Comparison of ENCODE assay signal across 8 mouse cellular contexts in genomic region chrX:159321342-159321741, GRCm38 (mm10). TPM values are rescaled to one million over a fixed set of nuclear protein-coding genes. Genes with fewer than 3 reads are reported as not detected.
A peak's percentile ranks its signal among the peaks of the same experiment; 100 is the strongest.
DNase-seq lines count a peak whose midpoint lies in the region; TF ChIP-seq lines count a peak whose summit lies in the region.
"Had no signal": no experiment of that assay in that cellular context is flagged by ENCODE, and none has a peak within 500 bp of the region (broad histone marks: within the 10 kb centered on the region; RNA-seq: fewer than 3 reads in every experiment).

No protein-coding gene starts in this region.

- H3K4me1 ChIP-seq in CH12.LX (ENCODE audit: control insufficient read depth in 1 of 2, insufficient read depth in 2 of 2): no peaks in the 10 kb centered on the region
- no peaks in the 10 kb centered on the region for H3K4me1 ChIP-seq in lung, adult 2 months (ENCODE audit: control insufficient read depth, insufficient read depth, low read length)
- H3K4me1 ChIP-seq: limb, embryonic 13.5 days had no signal

- H3K4me3 ChIP-seq in CH12.LX (replicated peaks in 1 of 3; ENCODE audit: low read depth in 2 of 3, low read length in 2 of 3, poor library complexity in 1 of 3): no peak overlapping the region
- H3K4me3 ChIP-seq in lung, adult 2 months (replicated peaks; ENCODE audit: extremely low read depth, low read depth, low read length): no peak overlapping the region
- H3K4me3 ChIP-seq: limb, embryonic 13.5 days had no signal

- TF ChIP-seq CTCF in CH12.LX (conservative IDR thresholded peaks at IDR 0.05 in 1 of 2, IDR thresholded peaks at IDR 0.05 in 1 of 2; ENCODE audit: low read depth in 2 of 2, low read length in 2 of 2): peak; percentile 62 to 65
- TF ChIP-seq CTCF in lung, adult 2 months (IDR thresholded peaks at IDR 0.05; ENCODE audit: insufficient read depth, low read length): peak; percentile 79

- 38% methylated on average over 8 of the region's 8 CpGs for WGBS in lung, adult 2 months

- no peak for TF ChIP-seq EP300 in CH12.LX (IDR thresholded peaks at IDR 0.05; ENCODE audit: low read length)

- dilution Hi-C loops in CH12.LX (cut with MboI; ENCODE audit: extremely low pct_ligation_motif_present, extremely low pct_unique_long_range_greater_than_20kb, low sequenced_read_pairs): no loop called here

- no peak overlapping the region for H3K27ac ChIP-seq in CH12.LX (ENCODE audit: insufficient read depth, low read depth)
- H3K27ac ChIP-seq: limb, embryonic 13.5 days had no signal

- peaks cover 4 to 8% of the 10 kb centered on the region in 2 experiments for H3K36me3 ChIP-seq in CH12.LX (replicated peaks in 1 of 2; ENCODE audit: control insufficient read depth in 1 of 2, insufficient read depth in 1 of 2, low read length in 1 of 2)
- H3K36me3 ChIP-seq: limb, embryonic 13.5 days had no signal

- in situ Hi-C loops in CH12.LX (cut with MboI; ENCODE audit: low pct_ligation_motif_present, low pct_unique_long_range_greater_than_20kb, low sequenced_read_pairs): no loop called here

- no peak for TF ChIP-seq POLR2A in CH12.LX (IDR thresholded peaks at IDR 0.05; ENCODE audit: low read depth, low read length)
- TF ChIP-seq POLR2A in lung, adult 2 months (IDR thresholded peaks at IDR 0.05; ENCODE audit: borderline replicate concordance, extremely low read depth, low read depth, low read length): no peak

- H3K9ac ChIP-seq in CH12.LX (ENCODE audit: insufficient read depth, low read depth): no peak overlapping the region
- H3K9ac ChIP-seq: limb, embryonic 13.5 days had no signal

- no peaks in the 10 kb centered on the region for H3K79me2 ChIP-seq in CH12.LX (replicated peaks; ENCODE audit: control insufficient read depth, extremely low read depth, insufficient read depth, poor library complexity, severe bottlenecking)

- peak; percentile 41 for DNase-seq in CH12.LX (ENCODE audit: extremely low read depth)
- DNase-seq in T-cell, adult 2 months (ENCODE audit: low spot score): peak; percentile 18
- DNase-seq in cerebellum, postnatal 25 days: peak; percentile 71 to 84
- DNase-seq in gastrocnemius, adult 18-20 months (ENCODE audit: low spot score): peak; percentile 65
- DNase-seq in kidney, postnatal 25 days: peak; percentile 67 to 82
- peak; percentile 58 for DNase-seq in lung, adult 2 months
- peak; percentile 75 for DNase-seq in right cerebral cortex, postnatal 4 days

- no peaks in the 10 kb centered on the region for H3K27me3 ChIP-seq in CH12.LX (replicated peaks)
- H3K27me3 ChIP-seq: limb, embryonic 13.5 days had no signal

- peak; percentile 57 for TF ChIP-seq RAD21 in CH12.LX (IDR thresholded peaks at IDR 0.05; ENCODE audit: low read depth, low read length)

- no peaks in the 10 kb centered on the region for H3K9me3 ChIP-seq in CH12.LX (replicated peaks; ENCODE audit: low read length)
- H3K9me3 ChIP-seq: limb, embryonic 13.5 days had no signal

- H3K4me2 ChIP-seq in CH12.LX (ENCODE audit: insufficient read depth, low read depth, poor library complexity, severe bottlenecking): no peak overlapping the region
- H3K4me2 ChIP-seq: limb, embryonic 13.5 days had no signal

TF ChIP-seq in CH12.LX, 34 proteins besides CTCF, POLR2A, EP300 and RAD21:
- TF ChIP-seq SMC3 (IDR thresholded peaks at IDR 0.05; ENCODE audit: low read depth, low read length) (peak; percentile 18; the same call in 1 of the 2 replicates), NRF1 (IDR thresholded peaks at IDR 0.05; ENCODE audit: low read depth, low read length) (no peak)
TF ChIP-seq in CH12.LX: peak in this region for 1.

RNA-seq across cellular contexts. Expression of gene Eif1ax, which starts 50.6 kb away (rescaled TPM):
- total RNA-seq in CH12.LX (2012; rRNA removed) (236 and 246 TPM in 2 replicates), CH12.LX (2014; rRNA removed) (151 and 158 TPM in 2 replicates)
- 133 and 140 TPM in 2 replicates for polyA plus RNA-seq in CH12.LX (2012; ENCODE audit: insufficient read length, low read depth)
- 10 to 100 TPM; 90.1 to 95.1 TPM for total RNA-seq in gastrocnemius, adult 18-20 months (2021)
- 36.8 and 77.7 TPM in 2 replicates for polyA plus RNA-seq in lung, adult 2 months (2012; rRNA removed)

Comparison
In these comparisons a context has a peak if more than half of its experiments do, and no peak if none do; other contexts are left out.
1. DNase-seq: peak in every context shown above with its lines; median percentile 78 in cerebellum, postnatal 25 days; 75 in right cerebral cortex, postnatal 4 days; 74 in kidney, postnatal 25 days; 65 in gastrocnemius, adult 18-20 months; 58 in lung, adult 2 months; 41 in CH12.LX; 18 in T-cell, adult 2 months.